Mouse (Mus musculus): ENCODE results near the gene Naa80.

- TF ChIP-seq GATA1 (IDR thresholded peaks at IDR 0.05; ENCODE audit: low read length) (no peak), TAL1 (IDR thresholded peaks at IDR 0.05; ENCODE audit: low read length) (no peak)
These were observed 31.7 kb upstream of the Naa80 start, which contains the start of gene Zmynd10 for GRCm38 (mm10) chr9:107547026-107547425.

All from erythroblast, embryonic 14.5 days (primary cell).